Mouse (Mus musculus) spleen, adult 10 weeks (tissue): ENCODE measurements around the gene Fga. TPM values are rescaled to one million over a fixed set of nuclear protein-coding genes. Genes with fewer than 3 reads are reported as not detected.

Experiments used
- polyA plus RNA-seq: library from polyadenylated mRNA; stranded (reverse); fragments of 350-450 nt; fragmentation: Illumina TruSeq; extraction: RNeasy Lipid Tissue Mini Kit (QIAGEN cat#74804); gene quantifications from one replicate; pipeline ENCODE4 v1.2.3, GENCODE M21; 2015; ENCODE audit warnings: low replicate concordance; ENCODE audit not compliant: insufficient read depth

Gene Fga
- not detected for polyA plus RNA-seq

GRCm38 (mm10) chr3:83025475-83026301 lies at the start of gene Fga:
TSS of gene Fga (plus strand) at chr3:83026076.

GRCm38 (mm10) chr3:83007557-83007956 lies 18.3 kb upstream of the Fga start, which contains the start of gene Fgg:
TSS of gene Fgg (plus strand) at chr3:83007724.

GRCm38 (mm10) chr3:83049680-83050079 lies 23.8 kb downstream of the Fga start, which contains the start of gene Fgb:
TSS of gene Fgb (minus strand) at chr3:83049863.

DNA sequence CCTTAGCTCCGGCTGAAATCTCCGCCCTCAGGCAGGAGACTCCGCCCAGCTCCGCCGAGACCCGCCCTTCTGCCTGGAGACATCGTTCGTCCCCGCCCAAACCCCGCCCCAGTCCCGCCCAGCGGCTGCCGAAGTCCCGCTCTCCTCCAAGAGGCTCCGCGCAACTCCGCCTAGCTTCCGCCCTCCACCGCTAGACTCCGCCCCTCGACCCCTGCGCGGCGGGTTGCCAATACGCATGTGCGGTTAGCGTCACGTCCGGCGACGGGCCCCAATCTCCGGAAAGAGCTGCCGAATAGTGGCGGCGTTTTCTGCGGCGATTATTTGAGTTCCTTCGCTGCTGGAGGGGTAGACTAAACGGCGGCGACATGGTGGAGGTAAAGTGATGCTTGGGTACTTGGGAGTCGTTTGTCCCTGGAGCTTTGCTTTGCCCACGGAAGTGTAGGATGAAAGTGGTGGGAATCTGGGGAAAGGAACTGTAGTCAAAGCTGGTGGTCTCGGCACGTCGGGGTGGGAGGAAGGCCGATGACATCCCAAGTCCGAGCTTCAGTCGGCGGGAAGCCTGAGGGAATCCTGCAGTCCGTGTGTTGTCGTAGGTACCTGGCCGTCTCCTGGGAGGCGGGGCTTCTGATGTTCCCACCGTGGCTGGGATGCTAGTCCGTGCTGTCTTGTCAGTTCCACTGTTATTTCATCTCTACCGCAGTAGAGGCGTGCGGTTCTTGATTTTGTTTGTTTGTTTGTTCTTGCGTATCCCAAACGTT lies 29.6 kb downstream of the Fga start, which contains the start of gene Plrg1:
TSS of gene Plrg1 (plus strand) at position 242 of the 758 bp plus-strand sequence.

Other genes with a start within 250 kb of the Fga start
- gene Rbm46, start 149.6 kb upstream of the Fga start, polyA plus RNA-seq, result 1.6 TPM
- 9.0 TPM for gene Lrat, start 122.1 kb upstream of the Fga start, polyA plus RNA-seq
- not detected for gene Fgg, start 18.4 kb upstream of the Fga start, polyA plus RNA-seq
- gene Fgb, start 23.8 kb downstream of the Fga start, polyA plus RNA-seq, result not detected
- gene Plrg1, start 29.4 kb downstream of the Fga start, polyA plus RNA-seq, result 64.5 TPM
- gene Dchs2, start 101.9 kb downstream of the Fga start, polyA plus RNA-seq, result 0.17 TPM